Mouse (Mus musculus) gonadal fat pad, adult 2 months (tissue): ENCODE data around the gene Cpeb1. TPM values are rescaled to one million over a fixed set of nuclear protein-coding genes. Genes with fewer than 3 reads are reported as not detected.
A peak's percentile ranks its signal among the peaks of the same experiment; 100 is the strongest.
"Not testable (repeated sequence)": the region's sequence is repeated elsewhere in the genome, so short reads cannot be mapped to it uniquely, and the experiment has no call there.

ENCODE experiments used
- DNase-seq: peaks from one replicate; pipeline ENCODE4 v3.0.0-alpha.2; 2012; ENCODE audit warnings: low read depth
- polyA plus RNA-seq: library from polyadenylated mRNA; depleted of rRNA; stranded (reverse); fragments of >200 nt; gene quantifications from 2 replicates; pipeline ENCODE4 v1.2.3, GENCODE M21; 2012; rRNA removed

Gene Cpeb1
- 55.1 and 55.8 TPM in 2 replicates for polyA plus RNA-seq

- DNase-seq = no peak
These were observed at the start of gene Cpeb1 for GRCm38 (mm10) chr7:81455155-81455651. TSS of gene Cpeb1 (minus strand) at chr7:81455465.

GRCm38 (mm10) chr7:81501050-81501449 lies 45.8 kb upstream of the Cpeb1 start:
- DNase-seq = no peak

- DNase-seq = no peak
These were observed 42.9 kb upstream of the Cpeb1 start, which contains the start of gene BC048679 for GRCm38 (mm10) chr7:81498181-81498580. TSS of gene BC048679 (minus strand) at chr7:81498281.

- DNase-seq = no peak
These were observed 41.9 kb upstream of the Cpeb1 start for GRCm38 (mm10) chr7:81497171-81497570.

- DNase-seq = no peak
These were observed 38.2 kb upstream of the Cpeb1 start, which contains the start of gene Ap3b2 for GRCm38 (mm10) chr7:81493331-81494021. TSS of gene Ap3b2 (minus strand) at chr7:81493925.

GRCm38 (mm10) chr7:81492628-81493027 lies 37.4 kb upstream of the Cpeb1 start:
- DNase-seq = no peak

- no peak for DNase-seq
These were observed 34.4 kb upstream of the Cpeb1 start for GRCm38 (mm10) chr7:81489649-81490048.

GRCm38 (mm10) chr7:81480800-81481199 lies 25.5 kb upstream of the Cpeb1 start:
- DNase-seq = no peak

GRCm38 (mm10) chr7:81479531-81480090 lies 24.3 kb upstream of the Cpeb1 start:
- no peak for DNase-seq

- DNase-seq = not testable (repeated sequence)
These were observed 23.0 kb upstream of the Cpeb1 start for GRCm38 (mm10) chr7:81478261-81478660.

GRCm38 (mm10) chr7:81476833-81477232 lies 21.6 kb upstream of the Cpeb1 start:
- no peak for DNase-seq

GRCm38 (mm10) chr7:81475221-81475620 lies 20.0 kb upstream of the Cpeb1 start:
- no peak for DNase-seq

- DNase-seq = no peak
These were observed 9.7 kb upstream of the Cpeb1 start for GRCm38 (mm10) chr7:81464906-81465450.

- DNase-seq = no peak
These were observed 8.9 kb upstream of the Cpeb1 start for GRCm38 (mm10) chr7:81464116-81464515.

- no peak for DNase-seq
These were observed 7.5 kb upstream of the Cpeb1 start for GRCm38 (mm10) chr7:81462815-81463214.

GRCm38 (mm10) chr7:81454331-81455039 lies 780 bp downstream of the Cpeb1 start:
- no peak for DNase-seq

GRCm38 (mm10) chr7:81453443-81454274 lies 1.6 kb downstream of the Cpeb1 start:
- no peak for DNase-seq

GRCm38 (mm10) chr7:81452971-81453441 lies 2.3 kb downstream of the Cpeb1 start:
- no peak for DNase-seq

- no peak for DNase-seq
These were observed 56.3 kb downstream of the Cpeb1 start for GRCm38 (mm10) chr7:81398957-81399356.

- DNase-seq = peak; percentile 71
These were observed 75.9 kb downstream of the Cpeb1 start for GRCm38 (mm10) chr7:81379363-81379762.

- DNase-seq = no peak
These were observed 82.8 kb downstream of the Cpeb1 start for GRCm38 (mm10) chr7:81372337-81372920.
